Mouse (Mus musculus) kidney, embryonic 15.5 days (tissue): ENCODE measurements around the gene Acot3. TPM values are rescaled to one million over a fixed set of nuclear protein-coding genes. Genes with fewer than 3 reads are reported as not detected.
A peak's percentile ranks its signal among the peaks of the same experiment; 100 is the strongest.
"Not testable (repeated sequence)": the region's sequence is repeated elsewhere in the genome, so short reads cannot be mapped to it uniquely, and the experiment has no call there.

Experiments
- ATAC-seq: fragments of 200-750 bp; cut with Nextera tagmentation; replicated peaks from 2 replicates; pipeline ENCODE4 v1.8.0; 2017; ENCODE audit warnings: moderate TSS enrichment; ENCODE audit not compliant: low FRiP score
- H3K27ac ChIP-seq: fragments of 300-500 bp; sonication (generic); 2 replicates; pipeline ENCODE4 v1.5.1; 2015; ENCODE audit warnings: mild to moderate bottlenecking, inconsistent platforms
- H3K27me3 ChIP-seq: fragments of 300-500 bp; sonication (generic); 2 replicates; pipeline ENCODE4 v1.6.1; 2015; ENCODE audit warnings: inconsistent platforms
- H3K36me3 ChIP-seq: fragments of 300-500 bp; sonication (generic); 2 replicates; pipeline ENCODE4 v1.6.1; 2015; ENCODE audit warnings: inconsistent platforms
- H3K4me1 ChIP-seq: fragments of 300-500 bp; sonication (generic); 2 replicates; pipeline ENCODE4 v1.6.1; 2015; ENCODE audit warnings: inconsistent platforms
- H3K4me2 ChIP-seq: fragments of 300-500 bp; sonication (generic); 2 replicates; pipeline ENCODE4 v1.6.1; 2015; ENCODE audit warnings: moderate library complexity, mild to moderate bottlenecking, inconsistent platforms
- H3K4me3 ChIP-seq: fragments of 300-500 bp; sonication (generic); replicated peaks from 2 replicates; pipeline ENCODE4 v1.5.1; 2015; ENCODE audit warnings: mild to moderate bottlenecking, inconsistent platforms
- H3K9ac ChIP-seq: fragments of 300-500 bp; sonication (generic); 2 replicates; pipeline ENCODE4 v1.6.1; 2015; ENCODE audit warnings: mild to moderate bottlenecking, inconsistent platforms
- H3K9me3 ChIP-seq: fragments of 300-500 bp; sonication (generic); replicated peaks from 2 replicates; pipeline ENCODE4 v1.6.1; 2016; ENCODE audit warnings: inconsistent platforms
- WGBS: fragments of 180-500 bp; shearing (Covaris S2); methylation state at CpG from one replicate; pipeline ENCODE4 v1.1.7; 2015; ENCODE audit warnings: mixed read lengths; 5-methylcytosine and 5-hydroxymethylcytosine counted together
- polyA plus RNA-seq: library from polyadenylated mRNA; unstranded; fragments of >200 nt; fragmentation: Nextera tagmentation; extraction: Ambion mirVana; gene quantifications from 2 replicates; pipeline ENCODE4 v1.2.1, GENCODE M21; 2015

Gene Acot3
- 1.8 and 2.4 TPM in 2 replicates for polyA plus RNA-seq

GRCm38 (mm10) chr12:84051937-84052474, at the start of gene Acot3:
Acot3 (plus strand) TSS chr12:84052144.
- no peak for ATAC-seq
- Histone ChIP-seq H3K4me2 (peak within 1 kb of the TSS; percentile 94), H3K9ac (no peak within 1 kb of the TSS), H3K27ac (no peak within 1 kb of the TSS), H3K4me1 (peaks cover 10% of the 10 kb centered on the region), H3K4me3 (peak within 1 kb of the TSS; percentile 51), H3K27me3 (peaks cover 30% of the 10 kb centered on the region), H3K36me3 (no peaks in the 10 kb centered on the region), H3K9me3 (peaks cover 9% of the 10 kb centered on the region)
- WGBS, result 73% methylated on average over 5 of the region's 5 CpGs

GRCm38 (mm10) chr12:84003866-84004265, 48.1 kb upstream of the Acot3 start:
- no peak overlapping the region for H3K4me2 ChIP-seq
- no peak overlapping the region for H3K9ac ChIP-seq
- peaks cover 20% of the 10 kb centered on the region for H3K4me1 ChIP-seq
- no peak overlapping the region for H3K27ac ChIP-seq
- no peak for ATAC-seq
- no peaks in the 10 kb centered on the region for H3K27me3 ChIP-seq
- H3K4me3 ChIP-seq, result no peak overlapping the region
- 0 out of 2 replicates have a peak, but pooled peaks cover 6% of the 10 kb centered on the region for H3K9me3 ChIP-seq
- 61% methylated on average over 1 of the region's 1 CpGs for WGBS
- no peaks in the 10 kb centered on the region for H3K36me3 ChIP-seq

GRCm38 (mm10) chr12:84008251-84008650, 43.7 kb upstream of the Acot3 start:
- ATAC-seq, result no peak
- H3K4me3 ChIP-seq, result no peak overlapping the region
- H3K4me2 ChIP-seq, result no peak overlapping the region
- H3K9me3 ChIP-seq, result no peaks in the 10 kb centered on the region
- H3K9ac ChIP-seq, result no peak overlapping the region
- H3K36me3 ChIP-seq, result no peaks in the 10 kb centered on the region
- WGBS, result 91% methylated on average over 12 of the region's 12 CpGs
- H3K4me1 ChIP-seq, result peaks cover 40% of the 10 kb centered on the region
- H3K27me3 ChIP-seq, result no peaks in the 10 kb centered on the region
- H3K27ac ChIP-seq, result no peak overlapping the region

GRCm38 (mm10) chr12:84008729-84009128, 43.2 kb upstream of the Acot3 start:
- no peaks in the 10 kb centered on the region; the same call in 1 of the 2 replicates for H3K36me3 ChIP-seq
- 0 out of 2 replicates have a peak overlapping the region, but pooled peaks have one; percentile 50 for H3K9ac ChIP-seq
- H3K4me2 ChIP-seq, result peak overlapping the region; percentile 73
- 69% methylated on average over 8 of the region's 8 CpGs for WGBS
- H3K27me3 ChIP-seq, result no peaks in the 10 kb centered on the region
- H3K4me1 ChIP-seq, result peaks cover 40% of the 10 kb centered on the region
- peak overlapping the region; percentile 53 for H3K4me3 ChIP-seq
- no peaks in the 10 kb centered on the region for H3K9me3 ChIP-seq
- H3K27ac ChIP-seq, result peak overlapping the region; percentile 59
- no peak for ATAC-seq

- Histone ChIP-seq H3K27ac (peak within 1 kb of the TSS; percentile 59), H3K4me3 (peak within 1 kb of the TSS; percentile 53), H3K4me2 (peak within 1 kb of the TSS; percentile 73), H3K9ac (peak within 1 kb of the TSS; percentile 50), H3K4me1 (peaks cover 40% of the 10 kb centered on the region)
- peak; percentile 94 for ATAC-seq
- H3K27me3 ChIP-seq, H3K36me3 ChIP-seq, H3K9me3 ChIP-seq: not testable (repeated sequence)
- WGBS, result 2% methylated on average over 57 of the region's 70 CpGs
These were observed 42.6 kb upstream of the Acot3 start, which contains the start of gene Acot1 for GRCm38 (mm10) chr12:84009171-84009965. Acot1 (plus strand) TSS chr12:84009490.

GRCm38 (mm10) chr12:84010201-84010600, 41.7 kb upstream of the Acot3 start:
- Histone ChIP-seq H3K4me1 (peaks cover 43% of the 10 kb centered on the region), H3K9me3 (no peaks in the 10 kb centered on the region), H3K36me3 (no peaks in the 10 kb centered on the region; the same call in none of the 2 replicates), H3K27me3 (no peaks in the 10 kb centered on the region), H3K4me2 (peak overlapping the region; percentile 73), H3K9ac (peak overlapping the region; percentile 50; the same call in 1 of the 2 replicates), H3K27ac (no peak overlapping the region), H3K4me3 (peak overlapping the region; percentile 53)
- 75% methylated on average over 3 of the region's 3 CpGs for WGBS
- ATAC-seq, result no peak

- ATAC-seq, result peak; percentile 84
- H3K4me2 ChIP-seq, result peak overlapping the region; percentile 73
- peaks cover 50% of the 10 kb centered on the region for H3K4me1 ChIP-seq
- no peaks in the 10 kb centered on the region for H3K9me3 ChIP-seq
- H3K36me3 ChIP-seq, result peaks cover 4% of the 10 kb centered on the region
- peak overlapping the region; percentile 53 for H3K4me3 ChIP-seq
- WGBS, result 30% methylated on average over 12 of the region's 12 CpGs
- peak overlapping the region; percentile 75 for H3K27ac ChIP-seq
- H3K9ac ChIP-seq, result no peak overlapping the region
- no peaks in the 10 kb centered on the region for H3K27me3 ChIP-seq
These were observed 40.5 kb upstream of the Acot3 start for GRCm38 (mm10) chr12:84011251-84012040.

- no peak overlapping the region for H3K4me3 ChIP-seq
- H3K9ac ChIP-seq, result no peak overlapping the region
- no peak for ATAC-seq
- 80% methylated on average over 6 of the region's 6 CpGs for WGBS
- H3K27ac ChIP-seq, result no peak overlapping the region
- no peaks in the 10 kb centered on the region for H3K27me3 ChIP-seq
- H3K36me3 ChIP-seq, result peaks cover 10% of the 10 kb centered on the region
- H3K4me2 ChIP-seq, result no peak overlapping the region
- no peaks in the 10 kb centered on the region for H3K9me3 ChIP-seq
- peaks cover 50% of the 10 kb centered on the region for H3K4me1 ChIP-seq
These were observed 38.8 kb upstream of the Acot3 start for GRCm38 (mm10) chr12:84013130-84013529.

- Histone ChIP-seq H3K9me3 (no peaks in the 10 kb centered on the region), H3K4me1 (peaks cover 46% of the 10 kb centered on the region), H3K4me3 (no peak overlapping the region), H3K36me3 (peaks cover 10% of the 10 kb centered on the region), H3K27ac (no peak overlapping the region), H3K27me3 (no peaks in the 10 kb centered on the region), H3K9ac (no peak overlapping the region), H3K4me2 (no peak overlapping the region)
- 91% methylated on average over 7 of the region's 7 CpGs for WGBS
- no peak for ATAC-seq
These were observed 38.2 kb upstream of the Acot3 start for GRCm38 (mm10) chr12:84013701-84014100.

GRCm38 (mm10) chr12:84020528-84020927, 31.4 kb upstream of the Acot3 start:
- WGBS, result 26% methylated on average over 7 of the region's 7 CpGs
- H3K27ac ChIP-seq, H3K9me3 ChIP-seq, H3K4me3 ChIP-seq, H3K9ac ChIP-seq, H3K4me2 ChIP-seq, H3K36me3 ChIP-seq, H3K27me3 ChIP-seq, H3K4me1 ChIP-seq: not testable (repeated sequence)
- ATAC-seq, result peak; percentile 65

- 97% methylated on average over 4 of the region's 4 CpGs for WGBS
- not testable (repeated sequence) for H3K9me3 ChIP-seq, H3K27ac ChIP-seq, H3K36me3 ChIP-seq, H3K27me3 ChIP-seq, ATAC-seq, H3K4me1 ChIP-seq, H3K9ac ChIP-seq, H3K4me2 ChIP-seq, H3K4me3 ChIP-seq
These were observed 29.7 kb upstream of the Acot3 start for GRCm38 (mm10) chr12:84022266-84022665.
